Mouse (Mus musculus) hindbrain, embryonic 10.5 days (tissue): ENCODE measurements around the gene Actl7b. TPM values are rescaled to one million over a fixed set of nuclear protein-coding genes. Genes with fewer than 3 reads are reported as not detected.

Source experiments
- polyA plus RNA-seq: library from polyadenylated mRNA; unstranded; fragments of >200 nt; fragmentation: Nextera tagmentation; extraction: Ambion mirVana; gene quantifications from 2 replicates; pipeline ENCODE4 v1.2.1, GENCODE M21; 2016

Actl7b gene
- polyA plus RNA-seq, 1 experiment from 2014 or later = not detected

Other genes with a start within 250 kb of the Actl7b start
- gene Gm26657, start 1.4 kb downstream of the Actl7b start, polyA plus RNA-seq = not detected in 2 replicates
- not detected in 2 replicates for gene Actl7a, start 2.0 kb upstream of the Actl7b start, polyA plus RNA-seq
- 76.2 and 84.3 TPM in 2 replicates for gene Elp1, start 60.9 kb upstream of the Actl7b start, polyA plus RNA-seq
- gene Fam206a, start 60.9 kb upstream of the Actl7b start, polyA plus RNA-seq = 23.5 and 25.8 TPM in 2 replicates
- gene Ctnnal1, start 123.7 kb upstream of the Actl7b start, polyA plus RNA-seq = 23.1 and 29.7 TPM in 2 replicates
- gene Tmem245, start 206.0 kb upstream of the Actl7b start, polyA plus RNA-seq = 10.8 and 13.4 TPM in 2 replicates
- 2.5 and 2.6 TPM in 2 replicates for gene Frrs1l, start 248.9 kb upstream of the Actl7b start, polyA plus RNA-seq